Mouse (Mus musculus) neutrophil, adult 5-6 weeks (primary cell): Measurements from ENCODE around the gene Epn3. TPM values are rescaled to one million over a fixed set of nuclear protein-coding genes. Genes with fewer than 3 reads are reported as not detected.

Experiments used
- ATAC-seq: fragments of 151-379, 151-347 bp; 2 replicates; pipeline ENCODE4 v1.8.0; 2017; ENCODE audit warnings: mild to moderate bottlenecking, moderate TSS enrichment; ENCODE audit not compliant: insufficient number of reproducible peaks, poor library complexity, low FRiP score, severe bottlenecking; ENCODE audit errors: extremely low read depth
- total RNA-seq: library from RNA; stranded (forward); fragments of 200-1000 nt; gene quantifications from 2 replicates; pipeline ENCODE4 v1.2.3, GENCODE M21; 2017

The Epn3 gene
- total RNA-seq, 1 experiment from 2014 or later, result 2.4 TPM

DNA sequence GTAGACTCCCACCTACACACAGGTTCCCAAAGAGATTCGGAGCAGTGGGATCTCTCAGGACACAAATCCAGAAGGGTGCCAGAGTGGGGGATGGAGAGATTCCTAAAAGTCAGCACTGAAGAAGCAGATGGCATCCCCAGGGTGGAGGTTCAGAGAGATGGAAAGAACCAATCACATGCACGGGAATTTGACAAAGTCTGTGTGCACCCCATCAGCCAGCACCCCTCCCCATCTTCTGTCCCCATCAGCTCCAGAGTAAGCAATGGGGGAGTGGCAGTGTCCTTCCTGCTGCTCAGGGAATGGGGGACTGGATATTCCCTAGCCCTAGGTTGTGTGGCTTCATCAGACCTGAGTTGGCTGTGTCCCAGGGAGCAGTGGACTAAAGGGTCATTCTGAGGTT is 739 bp downstream of the Epn3 start:
- ATAC-seq, result no peak

DNA sequence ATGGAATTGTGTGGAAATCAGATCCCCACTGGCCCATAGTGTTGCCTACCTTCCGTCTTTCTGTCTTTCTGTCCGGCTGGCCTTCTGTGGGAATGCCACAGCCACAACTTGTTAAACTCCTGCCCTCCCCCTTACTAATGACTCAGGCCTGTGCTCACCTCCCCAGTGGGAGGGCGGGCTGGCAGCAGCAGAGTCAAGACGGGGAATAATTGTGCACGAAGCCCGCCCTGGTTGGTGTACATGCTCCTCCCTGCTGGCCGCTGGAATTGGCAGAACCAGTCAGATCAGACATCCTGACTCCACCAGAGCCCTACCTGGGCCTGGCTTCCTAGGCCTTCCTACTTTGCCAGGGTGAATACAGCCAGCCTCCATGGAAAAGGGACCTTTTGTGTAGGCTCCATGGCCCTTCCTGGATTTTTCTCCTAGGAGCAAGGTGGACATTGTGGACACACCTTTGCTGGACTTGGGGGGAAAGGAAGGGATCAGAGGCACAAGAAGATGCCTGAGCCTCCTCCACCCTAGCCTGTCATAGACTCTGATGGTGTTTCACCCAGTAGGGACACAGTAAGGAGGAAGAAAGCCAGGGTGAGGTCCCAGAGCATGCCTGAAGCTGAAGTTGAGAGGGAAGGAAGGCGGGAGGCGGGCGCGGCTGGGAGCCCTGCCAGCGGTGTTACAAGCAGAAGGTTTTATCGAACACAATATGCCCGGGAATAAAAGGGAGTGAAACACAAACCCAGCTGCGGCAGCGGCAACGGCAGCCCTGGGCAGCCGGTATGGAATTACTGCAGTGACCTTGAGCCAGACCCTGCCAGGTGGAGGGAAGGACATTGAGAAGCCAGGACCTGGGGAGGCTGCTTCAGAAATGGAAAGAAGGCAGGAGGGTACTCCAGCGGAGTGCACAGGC is 1.4 kb downstream of the Epn3 start:
- no peak for ATAC-seq

DNA sequence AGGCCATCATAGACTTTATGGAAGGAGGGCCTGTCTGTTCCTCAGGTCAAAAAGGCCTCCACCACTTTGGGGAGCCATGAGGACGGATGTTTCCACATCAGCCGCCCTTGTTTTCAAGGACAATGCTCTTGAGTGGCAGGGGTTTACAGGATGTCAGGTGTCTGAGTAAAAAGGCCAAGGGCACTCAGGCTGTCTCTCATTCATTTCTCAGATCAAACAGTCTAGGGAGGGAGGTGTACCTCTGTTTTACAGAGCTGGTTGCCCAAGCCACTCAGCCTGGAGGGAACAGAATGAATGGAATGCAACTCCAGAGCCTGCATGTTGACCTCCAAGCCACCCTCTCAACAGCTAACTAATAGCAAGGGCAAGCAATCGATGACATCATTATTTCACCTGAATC is 4.4 kb downstream of the Epn3 start:
- no peak for ATAC-seq

DNA sequence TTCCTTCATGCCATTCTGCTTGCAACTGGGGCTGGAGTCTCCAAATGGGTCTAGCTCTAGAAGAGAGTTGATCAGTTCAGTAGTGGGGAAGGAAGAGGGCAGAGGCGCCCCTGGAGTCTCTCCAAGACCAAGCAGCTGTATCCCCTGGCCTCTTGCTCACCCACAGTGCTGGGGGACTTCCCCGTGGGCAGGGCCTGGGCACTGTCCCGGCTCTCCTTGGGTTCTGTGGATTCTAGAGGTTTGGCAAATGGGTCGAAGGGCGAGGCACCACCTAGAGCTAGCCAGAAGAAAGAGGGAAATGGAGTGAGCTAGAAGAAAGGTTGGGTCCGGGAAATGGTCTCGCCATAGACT is 8.1 kb downstream of the Epn3 start:
- no peak for ATAC-seq

DNA sequence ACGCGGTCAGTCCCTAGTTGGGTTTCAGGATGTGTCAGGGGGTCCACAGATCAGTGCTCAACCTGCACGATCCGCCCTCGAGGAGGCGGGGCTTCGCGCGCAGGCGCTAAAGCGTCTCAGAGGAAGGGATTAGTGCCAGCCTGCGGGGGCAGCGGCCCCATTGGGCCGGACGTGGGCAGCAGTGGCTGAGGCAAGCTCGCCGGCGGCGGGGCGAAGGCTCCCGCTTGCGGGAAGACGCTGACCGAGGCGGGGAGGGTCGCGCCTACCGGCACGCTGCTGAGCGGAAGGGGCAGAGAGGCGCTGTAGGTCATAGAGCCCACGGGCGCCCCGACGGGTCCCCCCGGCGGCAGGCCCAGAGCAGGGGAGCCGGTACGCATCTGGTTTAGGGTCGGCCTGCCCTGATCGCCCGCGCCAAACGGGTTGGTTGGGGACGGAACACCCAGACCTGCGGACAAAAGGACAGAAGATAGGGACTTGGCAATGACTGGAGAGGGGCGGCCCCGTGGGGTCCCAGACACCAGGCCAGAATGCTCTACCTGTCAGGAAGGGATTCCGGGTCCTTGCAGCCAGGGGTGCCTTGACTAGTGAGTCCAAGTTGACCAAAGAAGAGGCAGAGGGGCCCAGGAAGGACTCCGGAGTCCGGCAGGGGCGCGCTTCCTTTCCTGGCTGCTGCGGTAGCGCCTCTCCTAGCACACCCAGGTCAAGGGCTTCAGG is 8.6 kb downstream of the Epn3 start:
- ATAC-seq, result no peak

DNA sequence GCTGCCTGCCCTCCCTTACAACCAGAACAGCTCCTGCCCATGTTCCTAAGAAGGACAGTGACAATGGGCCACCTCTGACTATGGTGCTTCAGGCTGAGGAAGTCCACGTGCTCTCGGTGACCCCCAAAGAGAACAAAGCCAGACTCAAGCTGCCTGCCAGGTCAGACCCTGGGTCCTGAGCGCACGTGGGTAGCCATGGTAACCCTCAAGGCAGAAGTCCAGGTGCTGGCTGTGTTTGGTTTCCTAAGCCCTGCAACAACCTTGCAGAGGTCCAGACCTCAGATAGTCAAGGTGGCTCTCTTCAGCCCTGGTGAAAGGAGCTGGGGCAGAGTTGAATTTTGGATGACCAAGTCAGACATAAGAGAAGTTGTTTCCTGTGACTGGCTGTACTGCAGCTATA is 10.0 kb downstream of the Epn3 start:
- ATAC-seq, result no peak

DNA sequence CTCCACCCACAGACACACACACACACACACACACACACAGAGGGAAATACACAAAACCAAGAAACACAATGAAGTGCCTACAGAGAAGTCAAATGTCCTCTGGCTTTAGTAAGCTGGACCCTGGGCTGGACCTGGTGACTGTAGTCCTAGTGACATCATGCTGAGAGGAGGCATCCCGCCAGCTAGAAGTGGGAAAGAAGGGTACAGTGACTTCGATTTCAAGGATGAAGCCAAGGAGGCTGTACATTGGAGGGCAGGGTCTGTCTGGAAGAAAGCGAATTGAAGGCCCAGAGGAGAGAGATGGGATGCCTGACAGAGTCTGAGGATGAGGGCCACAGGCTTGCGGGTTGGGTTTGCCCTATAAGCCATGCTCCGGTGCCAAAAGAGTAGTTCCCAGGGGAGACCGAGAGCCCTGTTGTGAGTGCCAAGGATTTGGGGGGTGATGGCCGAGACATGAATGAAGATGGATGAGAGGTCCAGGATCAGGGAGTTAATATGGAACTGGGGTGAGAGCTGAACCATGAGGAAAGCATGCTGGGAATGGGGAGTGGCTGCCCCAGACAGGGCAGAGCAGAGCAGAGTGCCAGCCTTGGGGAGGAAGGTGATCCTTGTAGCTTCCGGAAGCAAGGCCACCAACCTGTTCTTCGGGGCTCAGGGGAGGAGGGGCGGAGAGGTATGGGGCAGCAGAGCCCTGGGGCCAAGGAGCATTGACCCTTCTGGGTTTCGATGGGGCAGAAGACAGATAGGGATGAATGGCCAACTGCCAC is 10.8 kb downstream of the Epn3 start:
- ATAC-seq, result no peak

DNA sequence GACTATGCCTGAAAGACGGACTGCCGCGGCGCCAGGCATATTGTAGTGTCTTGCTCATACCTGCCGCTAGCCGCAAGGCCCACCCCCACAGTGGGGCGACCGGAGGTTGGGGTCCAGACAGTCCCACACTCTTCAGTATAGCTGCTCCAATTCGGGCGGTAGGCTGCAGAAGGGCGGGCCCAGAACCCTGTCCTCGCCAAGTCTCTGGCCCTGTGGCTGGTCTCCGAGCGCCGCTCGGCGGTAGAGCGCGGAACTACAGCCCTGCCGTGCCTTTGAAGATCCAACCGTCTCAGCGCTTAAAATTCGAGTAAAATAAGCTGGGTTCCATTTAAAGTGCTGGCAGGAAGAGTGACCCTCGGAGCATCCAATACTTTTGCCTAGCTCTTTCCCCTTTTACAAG is 13.8 kb downstream of the Epn3 start, which contains the start of gene Spata20:
Gene Spata20 (minus strand): TSS at position 179 of the 400 bp plus-strand sequence.
- no peak for ATAC-seq

DNA sequence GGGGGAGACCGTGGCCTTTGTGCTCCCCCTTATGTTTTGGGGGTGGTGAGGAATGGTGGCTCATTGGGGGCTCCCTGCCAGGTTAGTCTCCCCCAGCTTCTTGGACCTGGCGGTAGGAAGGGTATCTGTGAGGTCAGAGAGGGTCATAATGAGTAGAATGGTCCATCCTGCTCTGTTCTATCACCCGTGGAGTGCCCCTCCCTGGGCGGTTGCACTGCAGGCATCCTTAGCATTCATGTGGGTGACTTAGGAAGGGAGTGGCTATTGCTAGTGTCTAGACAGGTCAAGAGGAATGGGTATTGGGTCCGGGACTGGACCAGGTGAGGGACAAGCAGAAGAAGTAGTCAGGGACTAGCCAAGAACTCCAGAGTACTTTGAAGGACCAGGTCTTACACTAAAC is 14.6 kb downstream of the Epn3 start:
- no peak for ATAC-seq

DNA sequence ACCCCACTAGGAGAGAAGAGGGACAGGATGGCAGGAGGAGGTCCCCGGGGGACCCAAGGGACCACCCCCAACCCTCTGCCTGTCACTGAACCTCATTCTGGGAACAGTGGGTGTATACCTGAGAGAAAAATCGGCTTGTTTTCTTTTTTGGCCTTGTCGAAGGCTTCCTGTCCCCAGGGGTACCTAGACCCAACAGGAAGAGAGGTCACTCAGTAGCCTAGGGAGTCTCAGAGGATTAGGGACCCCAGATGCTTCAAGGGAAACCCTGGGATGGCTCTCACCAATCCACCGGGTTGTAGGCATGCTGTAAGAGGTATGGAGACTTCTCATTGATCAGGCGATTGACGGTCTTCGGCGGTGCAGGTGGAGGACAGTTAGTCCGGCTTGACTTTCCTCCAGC is 15.1 kb downstream of the Epn3 start:
- ATAC-seq, result no peak

DNA sequence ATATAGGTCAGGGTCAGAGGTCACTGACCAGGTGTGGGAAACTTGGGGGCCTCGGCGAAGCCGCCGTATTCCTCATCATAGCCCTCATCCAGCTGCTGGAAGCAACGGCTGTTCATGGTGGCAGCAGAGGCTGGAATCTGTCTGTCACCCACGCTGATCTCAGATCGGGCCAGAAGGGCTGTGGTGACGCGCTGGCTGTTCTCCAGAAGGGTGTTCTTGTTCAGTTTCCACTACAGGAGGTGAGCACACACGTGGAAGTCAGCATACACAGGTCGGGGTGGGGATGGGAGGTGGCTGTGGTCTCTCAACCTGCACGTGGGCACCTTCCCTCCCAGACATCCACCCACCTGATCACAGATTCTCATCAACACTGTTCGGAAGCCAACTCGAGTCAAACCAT is 15.9 kb downstream of the Epn3 start:
- no peak for ATAC-seq

DNA sequence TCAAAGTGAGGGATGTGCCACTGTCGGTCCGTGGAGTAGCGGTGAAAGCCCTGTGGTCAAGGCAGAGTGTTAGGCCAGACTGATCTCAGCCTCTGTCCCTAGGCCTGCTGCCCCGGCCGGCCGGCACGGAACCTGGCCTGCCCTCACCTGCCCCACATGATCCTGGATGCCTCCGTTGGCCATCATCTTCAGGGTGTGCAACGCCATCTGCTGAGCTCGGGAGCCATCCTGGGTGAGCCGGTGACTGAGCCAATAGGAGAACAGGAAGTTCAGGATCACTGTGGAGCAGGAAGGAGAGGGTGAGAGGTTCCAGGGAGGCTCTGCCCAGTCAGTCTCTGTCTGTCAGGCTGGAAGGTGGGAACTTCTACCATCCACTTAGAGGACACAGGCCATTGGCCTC is 16.3 kb downstream of the Epn3 start:
- no peak for ATAC-seq

DNA sequence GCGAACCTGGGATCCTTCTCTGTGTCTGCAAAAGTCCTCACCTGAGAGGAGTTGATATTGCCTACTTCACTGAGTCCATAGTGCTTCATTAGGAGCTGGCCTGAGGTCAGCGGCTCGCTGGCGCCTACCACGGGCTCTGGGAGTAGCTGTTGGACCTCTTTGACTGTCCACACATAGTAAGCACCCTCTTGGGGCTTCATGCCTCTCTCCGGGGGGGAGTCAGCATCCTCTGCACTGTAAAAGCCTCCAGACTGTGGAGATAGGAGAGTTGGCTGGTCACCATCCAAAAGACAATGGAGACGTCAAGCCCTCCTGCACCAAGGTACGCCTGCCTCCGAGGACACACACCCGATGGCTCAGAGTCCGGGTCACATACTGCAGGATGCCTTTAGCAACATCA is 17.0 kb downstream of the Epn3 start:
- no peak for ATAC-seq

DNA sequence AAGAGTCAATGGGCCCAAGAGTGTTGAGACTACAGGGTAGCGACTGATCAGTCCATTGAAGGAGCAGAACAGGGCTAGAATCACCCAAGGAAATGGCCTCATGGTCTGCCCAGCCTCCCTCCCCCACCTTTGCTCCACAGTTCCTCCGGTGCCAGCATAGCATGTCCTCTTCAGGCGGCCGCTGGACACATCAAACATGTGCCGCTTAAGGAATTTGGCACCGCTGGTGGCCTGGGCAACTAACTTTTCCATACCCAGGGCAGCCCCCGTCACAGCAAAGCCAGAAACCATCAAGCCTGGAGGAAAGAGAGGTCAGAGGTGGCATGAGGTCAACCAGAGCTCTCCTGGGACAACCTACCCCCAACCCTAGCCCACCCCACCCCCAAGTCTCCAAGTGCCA is 17.8 kb downstream of the Epn3 start:
- no peak for ATAC-seq

DNA sequence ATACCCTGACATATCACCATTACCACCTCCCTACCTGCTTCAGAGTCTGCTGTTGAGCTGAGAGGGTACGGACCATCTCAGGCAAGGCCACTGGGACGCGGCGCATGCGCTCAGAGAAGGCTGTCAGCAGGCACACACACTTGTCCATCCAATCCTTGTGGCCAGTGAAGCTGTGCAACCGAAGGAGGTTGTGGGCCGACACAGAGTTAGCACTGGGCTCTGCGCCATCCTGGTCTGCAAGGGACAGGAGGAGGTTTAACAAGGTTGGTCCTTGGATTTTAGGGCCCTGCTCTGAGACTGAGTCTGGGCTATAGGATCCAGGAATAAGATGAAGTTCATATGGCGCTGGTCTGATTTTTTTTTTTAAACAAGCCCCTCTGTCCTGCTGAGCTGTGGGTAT is 19.4 kb downstream of the Epn3 start:
- no peak for ATAC-seq

DNA sequence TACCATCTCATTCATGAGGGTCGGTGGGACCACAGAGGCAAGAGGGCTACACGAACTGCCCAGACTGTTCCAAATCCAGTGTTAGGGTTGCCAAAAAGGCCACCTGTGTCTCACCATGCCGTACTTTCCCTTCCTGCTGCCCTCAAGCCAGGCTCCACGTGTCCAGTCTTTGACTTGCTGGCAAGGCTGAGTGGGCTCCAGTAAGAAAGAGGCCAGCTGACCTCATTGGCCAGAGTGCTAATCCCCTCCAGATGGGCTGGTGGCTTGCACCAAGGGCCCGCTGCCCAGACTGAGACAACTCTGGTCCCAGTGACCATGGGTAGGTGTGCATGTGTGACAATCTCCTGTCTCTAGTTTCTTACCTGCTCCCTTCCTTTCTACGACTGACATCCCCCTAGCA is 22.1 kb downstream of the Epn3 start:
- no peak for ATAC-seq

DNA sequence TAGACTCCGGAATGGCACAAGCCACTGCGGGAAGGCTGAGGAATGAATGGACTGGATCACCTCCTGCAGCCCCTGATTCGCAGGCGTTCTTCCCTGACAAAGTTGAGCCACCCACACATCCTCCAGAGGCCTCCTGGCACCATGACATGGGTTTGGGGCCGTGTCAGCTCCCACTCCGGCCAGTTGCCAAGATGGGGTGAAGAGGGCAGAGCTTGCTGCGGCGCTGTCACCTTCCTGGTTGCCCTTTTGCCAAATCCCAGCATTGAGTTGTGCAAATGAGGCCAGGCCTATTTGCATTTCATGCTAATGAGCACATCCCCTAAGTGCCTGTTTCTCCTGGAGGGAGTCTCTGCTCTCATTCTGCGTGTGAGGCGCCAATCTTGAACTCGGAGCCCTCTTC is 24.1 kb downstream of the Epn3 start:
- no peak for ATAC-seq

DNA sequence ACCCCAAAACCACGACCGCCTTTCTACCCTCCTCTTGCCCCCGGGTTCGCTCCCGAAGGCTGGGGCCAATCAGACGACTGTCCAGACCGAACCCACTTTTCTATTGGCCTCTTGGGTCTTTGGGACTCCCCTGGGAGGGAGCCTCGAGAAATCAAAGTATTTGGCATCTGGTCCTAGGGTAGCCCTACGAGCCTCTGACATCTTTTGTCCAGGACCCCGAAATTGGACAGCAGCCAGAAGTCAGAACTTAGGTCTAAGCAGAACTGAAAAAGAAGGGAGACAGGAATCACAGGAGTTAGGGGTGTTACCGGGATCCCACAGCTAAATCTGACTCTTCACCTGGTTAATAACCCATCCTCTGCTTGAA is 25.2 kb downstream of the Epn3 start:
- ATAC-seq, result no peak

DNA sequence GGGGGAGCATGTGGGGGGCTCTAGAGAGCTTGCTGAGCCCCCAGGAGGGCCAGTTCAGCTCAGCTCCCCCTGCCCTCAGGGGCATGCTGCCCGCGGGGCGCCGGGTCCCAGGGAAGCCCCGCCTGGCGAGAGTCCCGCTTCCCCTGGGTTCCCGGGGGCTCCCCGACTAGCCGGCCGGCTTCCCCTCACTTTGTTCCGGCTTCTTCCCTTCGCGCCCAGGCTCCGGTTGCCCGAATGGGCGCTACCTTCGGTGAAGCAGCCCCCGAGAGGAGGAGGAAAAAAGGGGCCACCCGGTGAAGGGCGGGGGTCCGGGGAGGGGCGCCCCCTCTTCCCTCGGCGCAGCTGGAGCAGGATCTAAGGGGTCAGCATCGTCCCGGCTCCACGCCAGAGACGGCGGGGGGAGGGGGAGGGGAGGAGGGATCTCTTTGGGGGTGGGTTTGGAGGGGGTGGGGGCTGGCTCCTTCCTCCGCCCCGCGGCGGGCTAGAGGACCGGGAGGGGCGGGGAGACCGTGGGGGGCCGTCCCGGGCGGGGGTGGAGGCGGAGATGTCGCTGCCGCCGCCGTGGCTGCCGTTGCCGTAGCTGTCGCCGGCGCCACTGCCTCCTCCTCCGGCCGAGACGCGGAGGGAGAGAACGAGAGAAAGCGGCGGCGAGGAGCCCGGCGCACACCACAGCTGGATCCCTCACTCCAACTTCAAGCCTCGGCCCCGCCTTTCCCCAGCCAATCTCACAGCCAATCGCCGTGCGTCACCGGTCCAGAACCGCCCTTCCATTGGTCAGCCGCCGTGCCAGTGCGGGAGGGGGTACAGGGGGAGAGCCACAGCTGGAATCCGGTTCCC is 25.8 kb downstream of the Epn3 start, which contains the start of gene Cacna1g:
Gene Cacna1g (minus strand): TSS at position 492 of the 837 bp plus-strand sequence.
- no peak for ATAC-seq
